ENCODE assay signal across 9 mouse cellular contexts in the genomic region with DNA sequence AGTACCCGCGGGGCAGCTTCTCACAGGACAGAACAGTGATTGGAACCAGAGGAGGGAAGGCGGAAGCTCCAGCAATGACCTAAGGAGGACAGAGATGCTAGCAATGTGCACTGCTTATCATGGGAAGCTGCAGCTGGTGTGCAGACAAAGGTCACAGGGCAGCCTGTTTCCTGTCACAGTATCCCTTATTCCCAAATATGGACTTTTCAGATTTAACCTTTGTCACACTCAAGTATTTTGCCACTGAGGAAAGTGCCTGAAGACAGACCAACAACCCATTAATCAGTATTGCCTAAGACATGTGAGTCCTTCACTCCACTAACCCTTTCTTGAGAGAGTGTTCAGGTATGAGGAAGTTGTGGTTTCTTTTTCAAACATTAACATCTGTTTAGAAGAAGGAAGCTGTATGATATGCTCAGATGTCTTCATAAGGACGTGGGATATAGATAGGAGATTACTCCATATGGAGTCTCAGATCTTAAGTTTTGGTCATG. TPM values are rescaled to one million over a fixed set of nuclear protein-coding genes. Genes with fewer than 3 reads are reported as not detected.
A peak's percentile ranks its signal among the peaks of the same experiment; 100 is the strongest.
DNase-seq lines count a peak whose midpoint lies in the region; ATAC-seq and TF ChIP-seq lines count a peak whose summit lies in the region.
"Had no signal": no experiment of that assay in that cellular context is flagged by ENCODE, and none has a peak within 500 bp of the region (broad histone marks: within the 10 kb centered on the region; RNA-seq: fewer than 3 reads in every experiment).

No protein-coding gene starts in this region.

- H3K4me1 ChIP-seq in lung, embryonic 15.5 days, result 0 out of 2 replicates have a peak, but pooled peaks cover 6% of the 10 kb centered on the region
- peaks cover 3% of the 10 kb centered on the region; the same call in 1 of the 2 replicates for H3K4me1 ChIP-seq in embryonic facial prominence, embryonic 10.5 days
- H3K4me1 ChIP-seq in stomach, postnatal 0 days (replicated peaks; ENCODE audit: control insufficient read depth, insufficient read depth), result no peaks in the 10 kb centered on the region
- H3K4me1 ChIP-seq: limb, embryonic 12.5 days had no signal

- peak overlapping the region; percentile 45 for H3K27ac ChIP-seq in lung, embryonic 15.5 days
- H3K27ac ChIP-seq in embryonic facial prominence, embryonic 10.5 days (replicated peaks), result no peak overlapping the region
- H3K27ac ChIP-seq in stomach, postnatal 0 days (replicated peaks), result no peak overlapping the region
- no peak overlapping the region for H3K27ac ChIP-seq in gastrocnemius, adult 2 months
- H3K27ac ChIP-seq: hindbrain, embryonic 14.5 days; limb, embryonic 12.5 days had no signal

- no peak for ATAC-seq in lung, embryonic 15.5 days (ENCODE audit: borderline replicate concordance, extremely low read depth, low FRiP score, low TSS enrichment)
- ATAC-seq in stomach, postnatal 0 days (ENCODE audit: low FRiP score, low TSS enrichment), result peak; percentile 40; the same call in 1 of the 2 replicates

- no peak for TF ChIP-seq EP300 in stomach, postnatal 0 days (optimal IDR thresholded peaks at IDR 0.05)

- no peak overlapping the region for H3K9ac ChIP-seq in lung, embryonic 15.5 days
- no peak overlapping the region for H3K9ac ChIP-seq in stomach, postnatal 0 days (ENCODE audit: low read length)
- H3K9ac ChIP-seq: hindbrain, embryonic 14.5 days; limb, embryonic 12.5 days had no signal

- H3K27me3 ChIP-seq in lung, embryonic 15.5 days, result 0 out of 2 replicates have a peak, but pooled peaks cover 3% of the 10 kb centered on the region
- peaks cover 88% of the 10 kb centered on the region for H3K27me3 ChIP-seq in embryonic facial prominence, embryonic 10.5 days (replicated peaks; ENCODE audit: low read depth, poor library complexity, severe bottlenecking)
- no peaks in the 10 kb centered on the region for H3K27me3 ChIP-seq in stomach, postnatal 0 days (ENCODE audit: control insufficient read depth, insufficient read depth, low read length)

- H3K4me3 ChIP-seq in lung, embryonic 15.5 days, result no peak overlapping the region
- no peak overlapping the region for H3K4me3 ChIP-seq in embryonic facial prominence, embryonic 10.5 days
- H3K4me3 ChIP-seq in stomach, postnatal 0 days (ENCODE audit: low read depth, low read length), result no peak overlapping the region
- no peak overlapping the region for H3K4me3 ChIP-seq in gastrocnemius, adult 2 months
- H3K4me3 ChIP-seq: limb, embryonic 12.5 days had no signal

- DNase-seq in lung, postnatal 14 days, result no peak
- DNase-seq in embryonic facial prominence, embryonic 10.5 days (ENCODE audit: low spot score), result peak; percentile 48
- DNase-seq in kidney, postnatal 10 days, result peak; percentile 42
- no peak for DNase-seq in stomach, postnatal 0 days (ENCODE audit: low spot score)
- no peak for DNase-seq in gastrocnemius, adult 2 months
- no peak for DNase-seq in thymus, postnatal 14 days

- H3K4me2 ChIP-seq in lung, embryonic 15.5 days, result no peak overlapping the region
- no peak overlapping the region for H3K4me2 ChIP-seq in stomach, postnatal 0 days (replicated peaks; ENCODE audit: low read depth)
- H3K4me2 ChIP-seq: hindbrain, embryonic 14.5 days; limb, embryonic 12.5 days had no signal

- intact Hi-C loops in gastrocnemius, adult 2 months (cut with DNase I), result no loop called here

- no peak for TF ChIP-seq CTCF in stomach, postnatal 0 days (IDR thresholded peaks at IDR 0.05; ENCODE audit: low read depth)
- no peak for TF ChIP-seq CTCF in gastrocnemius, adult 2 months (IDR thresholded peaks at IDR 0.05)

- H3K9me3 ChIP-seq in lung, embryonic 15.5 days, result no peaks in the 10 kb centered on the region
- no peaks in the 10 kb centered on the region for H3K9me3 ChIP-seq in embryonic facial prominence, embryonic 10.5 days
- H3K9me3 ChIP-seq in stomach, postnatal 0 days (ENCODE audit: control insufficient read depth, low read length), result no peaks in the 10 kb centered on the region
- H3K9me3 ChIP-seq: limb, embryonic 12.5 days had no signal

- H3K36me3 ChIP-seq in lung, embryonic 15.5 days, result no peaks in the 10 kb centered on the region
- no peaks in the 10 kb centered on the region for H3K36me3 ChIP-seq in embryonic facial prominence, embryonic 10.5 days (replicated peaks)
- H3K36me3 ChIP-seq in stomach, postnatal 0 days (ENCODE audit: control insufficient read depth, insufficient read depth, low read length), result no peaks in the 10 kb centered on the region
- H3K36me3 ChIP-seq: limb, embryonic 12.5 days had no signal

- WGBS in lung, embryonic 15.5 days, result 28% methylated on average over 4 of the region's 4 CpGs
- WGBS in embryonic facial prominence, embryonic 10.5 days, result 38% methylated on average over 4 of the region's 4 CpGs
- 41% methylated on average over 4 of the region's 4 CpGs for WGBS in stomach, postnatal 0 days

RNA-seq across cellular contexts. Expression of a gene that starts 32.3 kb away (rescaled TPM):
- 40.6 and 43.5 TPM in 2 replicates for polyA plus RNA-seq in lung, embryonic 15.5 days (2015; fragmentation: Nextera tagmentation; extraction: Ambion mirVana)
- 43.0 and 43.4 TPM in 2 replicates for polyA plus RNA-seq in embryonic facial prominence, embryonic 10.5 days (2016; fragmentation: Nextera tagmentation; extraction: Ambion mirVana)
- 11.6 and 12.4 TPM in 2 replicates for polyA plus RNA-seq in stomach, postnatal 0 days (2015; fragmentation: Nextera tagmentation; extraction: Ambion mirVana)
- total RNA-seq in gastrocnemius, adult 2 months (2021), result 10 to 100 TPM; 20.3 TPM

Comparison
In these comparisons a context has a peak if more than half of its experiments do, and no peak if none do; other contexts are left out.
1. DNase-seq: peak in embryonic facial prominence, embryonic 10.5 days (single experiment) and kidney, postnatal 10 days (single experiment); none in lung, postnatal 14 days (single experiment), stomach, postnatal 0 days (single experiment), gastrocnemius, adult 2 months (single experiment) and thymus, postnatal 14 days (single experiment).